Mouse (Mus musculus) neural tube, embryonic 12.5 days (tissue): ENCODE results near the gene Galp. TPM values are rescaled to one million over a fixed set of nuclear protein-coding genes. Genes with fewer than 3 reads are reported as not detected.
"Not testable (repeated sequence)": the region's sequence is repeated elsewhere in the genome, so short reads cannot be mapped to it uniquely, and the experiment has no call there.

Experiments used
- ATAC-seq: fragments of 200-750 bp; cut with Nextera tagmentation; 2 replicates; pipeline ENCODE4 v1.8.0; 2017; ENCODE audit warnings: low read depth, mild to moderate bottlenecking, moderate TSS enrichment, moderate library complexity; ENCODE audit not compliant: low FRiP score
- H3K27ac ChIP-seq: fragments of 300-500 bp; sonication (generic); 2 replicates; pipeline ENCODE4 v1.5.1; 2016
- H3K27me3 ChIP-seq: fragments of 300-500 bp; sonication (generic); replicated peaks from 2 replicates; pipeline ENCODE4 v1.6.1; 2016; ENCODE audit warnings: mild to moderate bottlenecking
- H3K36me3 ChIP-seq: fragments of 300-500 bp; sonication (generic); 2 replicates; pipeline ENCODE4 v1.6.1; 2016; ENCODE audit warnings: mild to moderate bottlenecking
- H3K4me1 ChIP-seq: fragments of 300-500 bp; sonication (generic); 2 replicates; pipeline ENCODE4 v1.6.1; 2016
- H3K4me2 ChIP-seq: fragments of 300-500 bp; sonication (generic); replicated peaks from 2 replicates; pipeline ENCODE4 v1.6.1; 2016; ENCODE audit warnings: mild to moderate bottlenecking
- H3K4me3 ChIP-seq: fragments of 300-500 bp; sonication (generic); 2 replicates; pipeline ENCODE4 v1.5.1; 2016
- H3K9ac ChIP-seq: fragments of 300-500 bp; sonication (generic); 2 replicates; pipeline ENCODE4 v1.6.1; 2016; ENCODE audit warnings: mild to moderate bottlenecking
- H3K9me3 ChIP-seq: fragments of 300-500 bp; sonication (generic); 2 replicates; pipeline ENCODE4 v1.6.1; 2016; ENCODE audit warnings: mild to moderate bottlenecking
- WGBS: fragments of 180-500 bp; shearing (Covaris S2); methylation state at CpG from one replicate; pipeline ENCODE4 v1.1.7; 2016; 5-methylcytosine and 5-hydroxymethylcytosine counted together
- polyA plus RNA-seq: library from polyadenylated mRNA; unstranded; fragments of >200 nt; fragmentation: Nextera tagmentation; extraction: Ambion mirVana; gene quantifications from 2 replicates; pipeline ENCODE4 v1.2.1, GENCODE M21; 2016

The Galp gene
- polyA plus RNA-seq, 1 experiment from 2014 or later, result not detected

DNA sequence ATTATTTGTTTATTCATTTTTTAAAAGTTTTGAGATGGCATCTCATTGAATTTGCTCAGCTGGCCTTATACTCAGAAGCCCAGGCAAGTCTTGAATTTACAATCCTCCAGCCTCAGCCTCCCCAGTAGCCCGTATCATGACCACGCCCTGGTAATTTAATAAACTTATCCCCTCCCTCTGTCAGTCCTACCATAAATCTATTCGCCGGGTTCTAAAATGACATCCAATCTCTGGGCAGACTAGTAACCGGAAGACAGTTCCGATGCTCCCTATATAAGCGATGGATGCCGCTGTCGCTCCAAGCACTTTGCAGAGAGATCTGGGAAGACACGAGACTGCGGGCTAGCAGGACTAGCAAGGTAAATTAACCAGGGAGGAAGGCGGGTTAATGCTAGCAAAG lies 25.1 kb downstream of the Galp start, which contains the start of gene Zscan5b:
Zscan5b (plus strand) TSS at position 301 of the 400 bp plus-strand sequence.
- Histone ChIP-seq H3K27me3 (no peaks in the 10 kb centered on the region), H3K9ac (no peak within 1 kb of the TSS), H3K9me3 (no peaks in the 10 kb centered on the region), H3K4me1 (no peaks in the 10 kb centered on the region), H3K36me3 (no peaks in the 10 kb centered on the region), H3K4me3 (no peak within 1 kb of the TSS), H3K27ac (no peak within 1 kb of the TSS), H3K4me2 (no peak within 1 kb of the TSS)
- 95% methylated on average over 12 of the region's 12 CpGs for WGBS
- ATAC-seq, result no peak

DNA sequence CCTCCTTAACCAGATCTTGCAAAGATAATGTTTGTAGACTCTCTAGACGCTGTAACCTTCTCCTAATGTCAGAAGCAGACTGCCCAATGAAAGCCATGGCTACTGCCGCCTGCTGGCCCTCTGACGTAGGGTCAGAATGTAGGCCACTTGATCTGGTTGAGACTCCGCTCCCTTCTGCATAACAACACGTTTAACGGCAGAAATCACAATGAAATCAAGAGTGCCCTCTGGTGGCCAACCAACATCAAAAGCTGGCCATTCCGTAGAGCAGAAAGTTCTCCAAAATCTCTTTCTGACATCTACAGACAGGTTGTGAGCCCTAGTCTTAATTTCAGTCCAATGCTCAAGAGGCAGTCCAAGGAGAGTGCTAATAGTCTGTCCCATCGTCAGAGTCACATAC lies 31.6 kb downstream of the Galp start:
- 64% methylated on average over 8 of the region's 8 CpGs for WGBS
- not testable (repeated sequence) for H3K9me3 ChIP-seq, H3K27me3 ChIP-seq, H3K27ac ChIP-seq, H3K4me2 ChIP-seq, H3K4me1 ChIP-seq, H3K9ac ChIP-seq, H3K36me3 ChIP-seq, H3K4me3 ChIP-seq, ATAC-seq

- 57% methylated on average over 11 of the region's 11 CpGs for WGBS
- Histone ChIP-seq H3K9ac (no peak overlapping the region), H3K27ac (no peak overlapping the region), H3K4me2 (no peak overlapping the region), H3K4me3 (no peak overlapping the region), H3K9me3 (no peaks in the 10 kb centered on the region), H3K27me3 (no peaks in the 10 kb centered on the region), H3K36me3 (no peaks in the 10 kb centered on the region), H3K4me1 (no peaks in the 10 kb centered on the region)
- no peak for ATAC-seq
These were observed 42.9 kb downstream of the Galp start for GRCm38 (mm10) chr7:6239787-6240186.

GRCm38 (mm10) chr7:6240841-6241425 lies 44.0 kb downstream of the Galp start:
- H3K9me3 ChIP-seq, H3K4me3 ChIP-seq, H3K9ac ChIP-seq, H3K4me2 ChIP-seq, H3K36me3 ChIP-seq, H3K4me1 ChIP-seq, ATAC-seq, H3K27me3 ChIP-seq, H3K27ac ChIP-seq: not testable (repeated sequence)
- WGBS, result 21% methylated on average over 1 of the region's 1 CpGs

DNA sequence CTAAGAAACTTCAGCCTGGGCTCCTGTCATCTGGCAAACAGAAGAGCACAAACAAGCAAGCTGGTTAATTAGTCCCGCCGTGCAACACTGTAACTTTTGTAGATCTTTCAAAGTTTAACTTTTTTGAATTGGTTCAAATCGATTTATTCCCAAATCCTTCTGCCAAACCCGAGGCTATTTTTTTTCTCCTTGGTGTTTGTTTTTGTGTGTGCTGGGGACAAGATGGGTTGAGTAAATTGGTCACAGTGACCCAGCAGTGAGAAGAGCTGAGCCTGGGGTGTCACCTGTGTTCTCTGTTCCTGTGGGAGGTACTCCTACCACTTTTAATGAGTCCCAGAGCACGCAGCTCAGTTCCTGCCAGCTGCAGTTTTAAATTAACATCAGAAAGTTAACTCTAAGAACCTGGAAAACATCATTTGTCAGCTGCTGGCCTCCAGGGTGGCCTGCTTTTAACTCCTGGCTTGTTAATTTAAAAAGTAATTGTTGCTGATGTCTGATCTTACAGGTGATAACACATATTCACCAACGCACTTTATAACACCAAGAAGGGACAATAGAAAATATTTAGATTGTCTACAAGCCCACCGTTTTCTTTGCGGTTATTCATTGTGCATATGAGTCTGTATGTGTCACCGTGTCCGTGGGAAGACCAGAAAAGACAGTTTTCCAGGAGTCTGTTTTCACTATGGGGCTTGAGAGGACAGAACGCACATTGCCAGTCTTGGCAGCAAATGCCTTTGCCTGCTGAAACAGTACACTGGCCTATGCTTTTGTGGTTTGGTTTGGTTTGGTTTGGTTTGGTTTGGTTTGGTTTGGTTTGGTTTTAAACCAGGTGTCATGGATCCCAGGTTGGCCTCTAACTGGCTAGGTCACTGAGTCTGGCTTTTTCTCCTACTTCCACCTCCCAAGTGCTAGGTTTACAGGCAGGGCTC lies 47.7 kb downstream of the Galp start:
- H3K4me2 ChIP-seq, result no peak overlapping the region
- 53% methylated on average over 11 of the region's 11 CpGs for WGBS
- H3K9me3 ChIP-seq, result no peaks in the 10 kb centered on the region
- ATAC-seq, result no peak
- no peaks in the 10 kb centered on the region for H3K27me3 ChIP-seq
- no peak overlapping the region for H3K4me3 ChIP-seq
- no peaks in the 10 kb centered on the region for H3K36me3 ChIP-seq
- H3K9ac ChIP-seq, result no peak overlapping the region
- H3K4me1 ChIP-seq, result no peaks in the 10 kb centered on the region
- H3K27ac ChIP-seq, result no peak overlapping the region

GRCm38 (mm10) chr7:6252410-6252809 lies 55.5 kb downstream of the Galp start, which contains the start of gene Epp13:
TSS of gene Epp13 (plus strand) at chr7:6252710.
- Histone ChIP-seq H3K36me3 (no peaks in the 10 kb centered on the region), H3K27ac (no peak within 1 kb of the TSS), H3K27me3 (no peaks in the 10 kb centered on the region), H3K4me1 (no peaks in the 10 kb centered on the region), H3K4me2 (no peak within 1 kb of the TSS), H3K9ac (no peak within 1 kb of the TSS), H3K4me3 (no peak within 1 kb of the TSS), H3K9me3 (0 out of 2 replicates have a peak, but pooled peaks cover 7% of the 10 kb centered on the region)
- ATAC-seq, result no peak
- WGBS, result 82% methylated on average over 6 of the region's 6 CpGs

DNA sequence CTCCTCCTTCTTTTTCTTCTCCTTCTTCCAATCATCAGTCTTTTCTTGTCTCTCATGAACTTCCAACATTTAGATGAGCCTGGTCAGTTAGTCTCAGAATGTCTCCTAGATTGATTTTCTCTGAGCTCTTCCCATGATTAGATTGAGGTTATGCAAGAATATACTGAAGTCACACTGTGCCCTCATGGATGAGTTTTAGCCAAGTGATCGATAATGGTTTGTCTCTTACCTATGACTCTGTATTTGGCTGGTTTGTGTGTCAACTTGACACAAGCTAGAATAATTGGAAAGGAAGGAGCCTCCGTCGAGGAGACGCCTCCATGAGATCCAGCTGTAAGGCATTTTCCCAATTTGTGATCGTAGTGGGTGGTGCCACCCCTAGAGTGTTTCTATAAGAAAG lies 57.6 kb downstream of the Galp start:
- Histone ChIP-seq H3K9me3 (0 out of 2 replicates have a peak, but pooled peaks cover 7% of the 10 kb centered on the region), H3K36me3 (no peaks in the 10 kb centered on the region), H3K27me3 (no peaks in the 10 kb centered on the region), H3K4me2 (no peak overlapping the region), H3K9ac (no peak overlapping the region), H3K4me1 (no peaks in the 10 kb centered on the region), H3K27ac (no peak overlapping the region), H3K4me3 (no peak overlapping the region)
- ATAC-seq, result no peak
- 93% methylated on average over 5 of the region's 5 CpGs for WGBS

DNA sequence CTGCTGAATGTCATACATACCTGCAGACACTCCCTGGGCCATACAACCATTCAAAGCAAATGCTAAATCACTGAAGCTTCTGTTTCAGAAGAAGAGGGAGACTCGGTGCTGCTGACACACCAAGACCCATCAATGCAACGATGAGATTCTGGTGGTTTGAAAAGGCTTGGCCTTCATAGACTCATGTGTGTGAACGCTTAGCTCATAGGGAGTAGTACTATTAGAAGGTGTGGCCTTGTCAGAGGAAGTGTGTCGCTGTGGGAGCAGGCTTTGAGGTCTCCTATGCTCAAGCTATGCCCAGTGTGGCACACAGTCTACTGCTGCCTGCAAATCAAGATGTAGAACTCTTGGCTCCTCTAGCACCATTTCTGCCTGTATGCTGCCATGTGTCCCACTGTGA lies 60.5 kb downstream of the Galp start:
- 87% methylated on average over 4 of the region's 4 CpGs for WGBS
- Histone ChIP-seq H3K36me3 (no peaks in the 10 kb centered on the region), H3K27ac (no peak overlapping the region), H3K9me3 (0 out of 2 replicates have a peak, but pooled peaks cover 7% of the 10 kb centered on the region), H3K27me3 (no peaks in the 10 kb centered on the region), H3K4me3 (no peak overlapping the region), H3K4me1 (no peaks in the 10 kb centered on the region), H3K9ac (no peak overlapping the region), H3K4me2 (no peak overlapping the region)
- no peak for ATAC-seq

GRCm38 (mm10) chr7:6258232-6259220 lies 61.6 kb downstream of the Galp start:
- no peak overlapping the region for H3K4me2 ChIP-seq
- H3K9me3 ChIP-seq, result 0 out of 2 replicates have a peak, but pooled peaks cover 7% of the 10 kb centered on the region
- H3K27me3 ChIP-seq, result no peaks in the 10 kb centered on the region
- no peak overlapping the region for H3K27ac ChIP-seq
- H3K36me3 ChIP-seq, result no peaks in the 10 kb centered on the region
- ATAC-seq, result no peak
- no peak overlapping the region for H3K9ac ChIP-seq
- whole genome bisulfite sequencing, result 33% methylated on average over 16 of the region's 16 CpGs
- H3K4me1 ChIP-seq, result no peaks in the 10 kb centered on the region
- no peak overlapping the region for H3K4me3 ChIP-seq

- ATAC-seq, H3K4me2 ChIP-seq, H3K27ac ChIP-seq, H3K9ac ChIP-seq, H3K4me3 ChIP-seq, H3K4me1 ChIP-seq, H3K36me3 ChIP-seq, H3K9me3 ChIP-seq, H3K27me3 ChIP-seq: not testable (repeated sequence)
- WGBS, result 51% methylated on average over 2 of the region's 2 CpGs
These were observed 63.1 kb downstream of the Galp start for GRCm38 (mm10) chr7:6260004-6260403.

GRCm38 (mm10) chr7:6262120-6262519 lies 65.2 kb downstream of the Galp start:
- Histone ChIP-seq H3K9ac (no peak overlapping the region), H3K27ac (no peak overlapping the region), H3K4me1 (no peaks in the 10 kb centered on the region), H3K27me3 (no peaks in the 10 kb centered on the region), H3K9me3 (no peaks in the 10 kb centered on the region), H3K36me3 (no peaks in the 10 kb centered on the region), H3K4me2 (no peak overlapping the region), H3K4me3 (no peak overlapping the region)
- ATAC-seq, result no peak
- 93% methylated on average over 3 of the region's 3 CpGs for WGBS

DNA sequence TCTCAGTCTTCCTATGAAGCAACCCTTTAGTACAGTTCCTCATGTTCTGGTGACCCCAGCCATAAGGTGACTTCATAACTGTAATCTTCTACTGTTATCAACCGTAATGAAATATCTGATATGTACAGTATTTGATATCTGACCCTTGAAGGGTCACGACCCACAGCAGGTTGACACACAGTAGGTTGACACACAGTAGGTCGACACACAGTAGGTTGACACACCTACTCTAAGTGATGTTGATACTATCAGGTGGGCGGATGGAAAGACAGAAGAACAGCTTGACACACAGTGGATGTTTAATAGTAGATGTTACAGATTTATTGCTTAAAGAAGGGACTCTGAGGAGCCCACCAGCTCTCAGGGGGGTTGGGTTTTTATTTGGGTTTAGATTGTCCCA lies 66.1 kb downstream of the Galp start:
- no peaks in the 10 kb centered on the region for H3K27me3 ChIP-seq
- no peaks in the 10 kb centered on the region for H3K4me1 ChIP-seq
- no peak for ATAC-seq
- no peaks in the 10 kb centered on the region for H3K36me3 ChIP-seq
- H3K9ac ChIP-seq, result no peak overlapping the region
- H3K4me3 ChIP-seq, result no peak overlapping the region
- H3K27ac ChIP-seq, result no peak overlapping the region
- 87% methylated on average over 4 of the region's 4 CpGs for WGBS
- no peak overlapping the region for H3K4me2 ChIP-seq
- no peaks in the 10 kb centered on the region for H3K9me3 ChIP-seq
